Mouse (Mus musculus) layer of hippocampus, adult 8-10 months (tissue): ENCODE results near the gene Csnk1d. TPM values are rescaled to one million over a fixed set of nuclear protein-coding genes. Genes with fewer than 3 reads are reported as not detected.

Experiments
- DNase-seq, 2 experiments: peaks; one replicate each; pipeline ENCODE4 v3.0.0; 2022; ENCODE audit warnings: low spot score in 2 of 2
- total RNA-seq, 4 experiments: library from RNA; stranded (reverse); gene quantifications; 2 replicates each; pipeline ENCODE4 v1.2.4; 2022

Csnk1d gene
- total RNA-seq, 4 experiments from 2014 or later, result 120 to 153 (median 134) TPM

DNA sequence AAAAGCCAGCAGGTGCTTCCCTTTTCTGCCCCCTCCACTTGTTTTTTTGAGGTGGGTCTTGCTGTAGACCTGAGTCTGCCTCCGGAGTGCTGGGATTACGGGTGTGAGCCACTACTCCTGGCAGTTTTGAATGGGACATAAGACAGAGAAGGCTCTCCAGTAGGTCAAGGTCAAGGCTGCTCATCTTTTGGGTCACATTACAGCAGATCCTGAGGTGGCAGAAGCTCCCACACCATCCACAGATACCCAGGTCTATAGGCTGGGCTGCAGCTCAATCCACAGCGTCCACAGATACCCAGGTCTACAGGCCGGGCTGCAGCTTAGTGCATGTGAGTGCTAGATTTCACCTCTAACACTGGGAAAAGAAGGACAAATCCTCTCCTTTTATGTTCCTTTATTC lies 77.3 kb downstream of the Csnk1d start:
- no peak for DNase-seq

Other genes with a start within 250 kb of the Csnk1d start
- gene Hmga1b, start 228.5 kb downstream of the Csnk1d start, total RNA-seq, result 10 to 100 TPM; 16.7 to 32.0 (median 24.2) TPM
- 10 to 100 TPM; 55.7 to 63.5 (median 61.8) TPM for gene Rfng, start 207.1 kb downstream of the Csnk1d start, total RNA-seq
- gene Gps1, start 207.1 kb downstream of the Csnk1d start, total RNA-seq, result 100 to 1,000 TPM; 141 to 151 (median 144) TPM
- 10 to 100 TPM; 48.3 to 53.3 (median 49.9) TPM for gene Dus1l, start 194.9 kb downstream of the Csnk1d start, total RNA-seq
- gene Fasn, start 166.8 kb downstream of the Csnk1d start, total RNA-seq, result 100 to 1,000 TPM; 187 to 227 (median 208) TPM
- 10 to 100 TPM in 1 of 4 experiments, 1 to 10 TPM in 3; 9.0 to 10.0 (median 9.5) TPM for gene Ccdc57, start 58.5 kb downstream of the Csnk1d start, total RNA-seq
- gene Slc16a3, start 42.9 kb downstream of the Csnk1d start, total RNA-seq, result 10 to 100 TPM in 1 of 4 experiments, 1 to 10 TPM in 3; 2.1 to 11.0 (median 7.0) TPM
- not detected for gene Cd7, start 48.1 kb upstream of the Csnk1d start, total RNA-seq
- gene Sectm1b, start 72.2 kb upstream of the Csnk1d start, total RNA-seq, result not detected
- gene Sectm1a, start 89.9 kb upstream of the Csnk1d start, total RNA-seq, result not detected
- not detected for gene Tex19.2, start 127.3 kb upstream of the Csnk1d start, total RNA-seq
- not detected for gene Tex19.1, start 154.8 kb upstream of the Csnk1d start, total RNA-seq
- under 1 TPM; 0.22 to 0.45 (median 0.40) TPM for gene Uts2r, start 168.9 kb upstream of the Csnk1d start, total RNA-seq
- gene Hexdc, start 213.1 kb upstream of the Csnk1d start, total RNA-seq, result 10 to 100 TPM; 21.6 to 27.6 (median 26.1) TPM
- 10 to 100 TPM in 1 of 4 experiments, 1 to 10 TPM in 3; 4.4 to 12.7 (median 7.1) TPM for gene Ogfod3, start 213.4 kb upstream of the Csnk1d start, total RNA-seq
- gene Cybc1, start 238.0 kb upstream of the Csnk1d start, total RNA-seq, result 10 to 100 TPM; 22.1 to 25.3 (median 24.3) TPM
- gene Narf, start 245.9 kb upstream of the Csnk1d start, total RNA-seq, result 10 to 100 TPM; 42.9 to 71.2 (median 51.7) TPM